Mouse (Mus musculus) bone marrow macrophage, adult 2 months (primary cell): ENCODE results near the gene Birc2.

Experiments used
- CTCF ChIP-seq: IDR thresholded peaks from 2 replicates; pipeline ENCODE4 v1.5.1; 2012; ENCODE audit warnings: low read depth, mild to moderate bottlenecking, low read length, moderate library complexity
- POLR2A ChIP-seq: IDR thresholded peaks from 2 replicates; pipeline ENCODE4 v1.6.1; 2012; ENCODE audit warnings: mild to moderate bottlenecking, low read depth, low read length, borderline replicate concordance

DNA sequence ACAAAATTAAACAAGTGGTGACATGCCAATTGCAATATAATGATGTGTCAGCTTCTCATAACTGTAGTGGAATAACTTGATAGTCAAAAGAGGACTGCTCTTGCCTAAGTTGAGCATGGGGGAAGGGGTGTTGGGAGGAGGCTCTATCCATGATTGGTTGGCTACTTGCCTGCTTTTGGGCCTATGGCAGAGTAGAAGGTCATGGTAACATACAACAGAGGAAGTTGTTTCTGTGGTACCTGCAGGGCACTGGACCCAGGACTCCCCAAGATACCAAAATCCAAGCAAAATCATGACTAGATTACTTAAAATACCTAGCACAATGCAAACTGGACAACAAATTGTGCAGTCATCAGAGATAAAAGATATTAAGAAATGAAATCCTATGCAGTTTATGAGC lies 41.3 kb downstream of the Birc2 start:
- TF ChIP-seq CTCF (no peak), POLR2A (no peak)
